Mouse (Mus musculus) stomach, postnatal 0 days (tissue): Measurements from ENCODE around the gene Gm29609.

Source experiments
- CTCF ChIP-seq: IDR thresholded peaks from 2 replicates; pipeline ENCODE4 v1.5.1; 2016; ENCODE audit warnings: antibody characterized with exemption, low read depth, mild to moderate bottlenecking, moderate library complexity
- EP300 ChIP-seq: optimal IDR thresholded peaks from 2 replicates; pipeline ENCODE3; 2016; ENCODE audit warnings: antibody characterized with exemption

- TF ChIP-seq CTCF, result no peak
- TF ChIP-seq EP300, result no peak
Measured at GRCm38 (mm10) chr5:31198170-31198569, 18.5 kb upstream of the Gm29609 start.
